Mouse (Mus musculus): ENCODE measurements around the gene Fbxl19.

GRCm38 (mm10) chr7:127712461-127713385, 31.6 kb upstream of the Fbxl19 start, which contains the start of gene Ctf1:
- no peak for TF ChIP-seq TBP (conservative IDR thresholded peaks at IDR 0.05; ENCODE audit: low read depth, low read length)
- 0 out of 2 replicates have a peak, but pooled peaks have one; percentile 22 for TF ChIP-seq KAT2A (IDR thresholded peaks at IDR 0.05; ENCODE audit: insufficient replicate concordance, low read length)
- TF ChIP-seq POLR2A (IDR thresholded peaks at IDR 0.05; ENCODE audit: low read depth, low read length), result no peak
- no peak for TF ChIP-seq MXI1 (IDR thresholded peaks at IDR 0.05; ENCODE audit: low read depth, low read length)
- TF ChIP-seq CTCF (conservative IDR thresholded peaks at IDR 0.05 in 1 of 2, IDR thresholded peaks at IDR 0.05 in 1 of 2; ENCODE audit: low read depth in 2 of 2, low read length in 2 of 2), result no peak

Measured in CH12.LX (cell line).